Mouse (Mus musculus): Measurements from ENCODE around the gene Arhgef10l.

Arhgef10l gene

GRCm38 (mm10) chr4:140531024-140531423 is 134.8 kb downstream of the Arhgef10l start:
- DNase-seq (ENCODE audit: low read depth, low spot score) = no peak

- DNase-seq (ENCODE audit: low read depth, low spot score) = no peak
These were observed 136.1 kb downstream of the Arhgef10l start for GRCm38 (mm10) chr4:140529735-140530134.

GRCm38 (mm10) chr4:140528443-140528842 is 137.4 kb downstream of the Arhgef10l start:
- DNase-seq (ENCODE audit: low read depth, low spot score) = no peak

GRCm38 (mm10) chr4:140525674-140526177 is 140.1 kb downstream of the Arhgef10l start:
- no peak for DNase-seq (ENCODE audit: low read depth, low spot score)

- DNase-seq (ENCODE audit: low read depth, low spot score) = no peak
These were observed 140.9 kb downstream of the Arhgef10l start for GRCm38 (mm10) chr4:140524927-140525326.

- DNase-seq (ENCODE audit: low read depth, low spot score) = no peak
These were observed 142.9 kb downstream of the Arhgef10l start for GRCm38 (mm10) chr4:140522873-140523272.

- DNase-seq (ENCODE audit: low read depth, low spot score) = no peak
These were observed 145.1 kb downstream of the Arhgef10l start for GRCm38 (mm10) chr4:140520719-140521118.

- no peak for DNase-seq (ENCODE audit: low read depth, low spot score)
These were observed 152.0 kb downstream of the Arhgef10l start for GRCm38 (mm10) chr4:140513797-140514196.

GRCm38 (mm10) chr4:140509856-140510255 is 156.0 kb downstream of the Arhgef10l start:
- no peak for DNase-seq (ENCODE audit: low read depth, low spot score)

GRCm38 (mm10) chr4:140507172-140507714 is 158.6 kb downstream of the Arhgef10l start:
- no peak for DNase-seq (ENCODE audit: low read depth, low spot score)

GRCm38 (mm10) chr4:140505608-140506002 is 160.2 kb downstream of the Arhgef10l start:
- no peak for DNase-seq (ENCODE audit: low read depth, low spot score)

- DNase-seq (ENCODE audit: low read depth, low spot score) = no peak
These were observed 160.7 kb downstream of the Arhgef10l start for GRCm38 (mm10) chr4:140504921-140505607.

- DNase-seq (ENCODE audit: low read depth, low spot score) = no peak
These were observed 161.5 kb downstream of the Arhgef10l start for GRCm38 (mm10) chr4:140504067-140504913.

- DNase-seq (ENCODE audit: low read depth, low spot score) = no peak
These were observed 165.0 kb downstream of the Arhgef10l start for GRCm38 (mm10) chr4:140500766-140501165.

- DNase-seq (ENCODE audit: low read depth, low spot score) = no peak
These were observed 166.2 kb downstream of the Arhgef10l start for GRCm38 (mm10) chr4:140499571-140499970.

- DNase-seq (ENCODE audit: low read depth, low spot score) = no peak
These were observed 168.6 kb downstream of the Arhgef10l start for GRCm38 (mm10) chr4:140497169-140497568.

GRCm38 (mm10) chr4:140491555-140491954 is 174.3 kb downstream of the Arhgef10l start:
- no peak for DNase-seq (ENCODE audit: low read depth, low spot score)

- no peak for DNase-seq (ENCODE audit: low read depth, low spot score)
These were observed 180.4 kb downstream of the Arhgef10l start for GRCm38 (mm10) chr4:140485442-140485841.

- no peak for DNase-seq (ENCODE audit: low read depth, low spot score)
These were observed 182.7 kb downstream of the Arhgef10l start for GRCm38 (mm10) chr4:140483134-140483533.

- DNase-seq (ENCODE audit: low read depth, low spot score) = no peak
These were observed 185.3 kb downstream of the Arhgef10l start for GRCm38 (mm10) chr4:140480369-140481067.

GRCm38 (mm10) chr4:140475194-140475593 is 190.6 kb downstream of the Arhgef10l start:
- no peak for DNase-seq (ENCODE audit: low read depth, low spot score)

Measured in embryo, embryonic 11.5 days (tissue).